Mouse (Mus musculus): ENCODE measurements around the gene Elavl2.

Gene Elavl2

DNA sequence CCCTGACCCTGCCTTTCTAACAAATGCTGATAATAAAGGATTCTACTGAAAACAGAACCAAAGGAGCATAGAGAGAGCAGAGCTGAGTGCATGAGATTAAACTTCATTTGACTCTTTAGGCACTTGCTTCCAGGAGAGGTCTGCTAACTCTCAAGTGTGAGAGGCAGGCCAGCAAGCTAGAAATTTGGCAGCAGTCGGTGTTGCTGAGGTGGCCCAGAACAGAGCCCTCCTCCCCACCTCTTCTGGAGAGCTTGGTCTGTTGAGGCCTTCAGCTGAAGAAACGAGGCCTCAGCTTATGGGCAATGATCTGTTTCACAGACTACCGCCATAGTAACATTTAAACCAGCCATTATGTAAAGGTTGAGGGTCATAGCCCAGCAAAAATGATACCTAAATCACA is 186.7 kb downstream of the Elavl2 start:
- no peak for ATAC-seq (ENCODE audit: low TSS enrichment)

- ATAC-seq (ENCODE audit: low TSS enrichment): peak; percentile 71
Measured at GRCm38 (mm10) chr4:91208415-91209292, 191.9 kb downstream of the Elavl2 start.
